Mouse (Mus musculus) macrophage (primary cell): Measurements from ENCODE around the gene Polr3c. TPM values are rescaled to one million over a fixed set of nuclear protein-coding genes. Genes with fewer than 3 reads are reported as not detected.
"Not testable (repeated sequence)": the region's sequence is repeated elsewhere in the genome, so short reads cannot be mapped to it uniquely, and the experiment has no call there.

Source experiments
- H3K27ac ChIP-seq: fragments of 350-480 bp; formaldehyde crosslinking; 2 replicates; pipeline ENCODE4 v1.9.0; 2021
- H3K36me3 ChIP-seq: fragments of 350-480 bp; formaldehyde crosslinking; 2 replicates; pipeline ENCODE4 v1.9.0; 2021; ENCODE audit errors: inconsistent target
- H3K4me3 ChIP-seq: fragments of 350-480 bp; formaldehyde crosslinking; 2 replicates; pipeline ENCODE4 v1.9.0; 2021; ENCODE audit errors: inconsistent target
- H3K79me2 ChIP-seq: fragments of 350-480 bp; formaldehyde crosslinking; 2 replicates; pipeline ENCODE4 v1.9.0; 2021; ENCODE audit errors: inconsistent target
- WGBS: methylation state at CpG from one replicate; pipeline ENCODE4 v1.1.7; 2026; ENCODE audit warnings: inconsistent platforms; ENCODE audit not compliant: missing documents; 5-methylcytosine and 5-hydroxymethylcytosine counted together
- polyA plus RNA-seq: library from polyadenylated mRNA; stranded (reverse); fragments of 250-400 nt; gene quantifications from 3 replicates; pipeline ENCODE4 v1.2.4, GENCODE M21; 2018; ENCODE audit warnings: inconsistent platforms

Polr3c gene
- polyA plus RNA-seq, 1 experiment from 2014 or later: 36.6 TPM

- 94% methylated on average over 3 of the region's 3 CpGs for WGBS
- Histone ChIP-seq H3K79me2 (no peaks in the 10 kb centered on the region), H3K27ac (no peak overlapping the region), H3K36me3 (no peaks in the 10 kb centered on the region), H3K4me3 (no peak overlapping the region)
These were observed 51.7 kb downstream of the Polr3c start for GRCm38 (mm10) chr3:96675690-96676089.

- no peak overlapping the region for H3K27ac ChIP-seq
- 47% methylated on average over 3 of the region's 3 CpGs for WGBS
These were observed 52.3 kb downstream of the Polr3c start for GRCm38 (mm10) chr3:96675171-96675570.

GRCm38 (mm10) chr3:96674442-96674841 lies 53.0 kb downstream of the Polr3c start:
- Histone ChIP-seq H3K27ac (no peak overlapping the region), H3K36me3 (no peaks in the 10 kb centered on the region)
- WGBS: 91% methylated on average over 8 of the region's 8 CpGs

More at GRCm38 (mm10) chr3:96675171-96675570, 52.3 kb downstream of the Polr3c start:
- no peaks in the 10 kb centered on the region for H3K79me2 ChIP-seq
- H3K4me3 ChIP-seq: no peak overlapping the region
- H3K36me3 ChIP-seq: no peaks in the 10 kb centered on the region

GRCm38 (mm10) chr3:96673514-96673913 lies 53.9 kb downstream of the Polr3c start:
- Histone ChIP-seq H3K4me3 (no peak overlapping the region), H3K36me3 (no peaks in the 10 kb centered on the region), H3K79me2 (no peaks in the 10 kb centered on the region), H3K27ac (no peak overlapping the region)
- 89% methylated on average over 4 of the region's 4 CpGs for WGBS

More at GRCm38 (mm10) chr3:96674442-96674841, 53.0 kb downstream of the Polr3c start:
- Histone ChIP-seq H3K4me3 (no peak overlapping the region), H3K79me2 (no peaks in the 10 kb centered on the region)

GRCm38 (mm10) chr3:96671519-96671918 lies 55.9 kb downstream of the Polr3c start:
- WGBS: 96% methylated on average over 5 of the region's 5 CpGs
- Histone ChIP-seq H3K27ac (no peak overlapping the region), H3K79me2 (no peaks in the 10 kb centered on the region), H3K4me3 (no peak overlapping the region), H3K36me3 (no peaks in the 10 kb centered on the region)

- H3K4me3 ChIP-seq: no peak within 1 kb of the TSS; the same call in 1 of the 2 replicates
- H3K27ac ChIP-seq: no peak within 1 kb of the TSS
- H3K36me3 ChIP-seq: no peaks in the 10 kb centered on the region
- no peaks in the 10 kb centered on the region for H3K79me2 ChIP-seq
- WGBS: 9% methylated on average over 28 of the region's 35 CpGs
These were observed 57.5 kb downstream of the Polr3c start, which contains the start of gene Ankrd35 for GRCm38 (mm10) chr3:96669727-96670468. Gene Ankrd35, plus strand, starts transcription at chr3:96670131.

- no peaks in the 10 kb centered on the region for H3K36me3 ChIP-seq
- 94% methylated on average over 4 of the region's 5 CpGs for WGBS
- no peaks in the 10 kb centered on the region for H3K79me2 ChIP-seq
- H3K4me3 ChIP-seq: no peak overlapping the region
- no peak overlapping the region for H3K27ac ChIP-seq
These were observed 58.9 kb downstream of the Polr3c start for GRCm38 (mm10) chr3:96668424-96669067.

- no peak overlapping the region for H3K4me3 ChIP-seq
- no peaks in the 10 kb centered on the region for H3K79me2 ChIP-seq
- no peaks in the 10 kb centered on the region for H3K36me3 ChIP-seq
- WGBS: 60% methylated on average over 1 of the region's 1 CpGs
- no peak overlapping the region for H3K27ac ChIP-seq
These were observed 60.1 kb downstream of the Polr3c start for GRCm38 (mm10) chr3:96667316-96667715.

GRCm38 (mm10) chr3:96666916-96667315 lies 60.5 kb downstream of the Polr3c start:
- 90% methylated on average over 5 of the region's 5 CpGs for WGBS

GRCm38 (mm10) chr3:96665732-96666363 lies 61.6 kb downstream of the Polr3c start:
- not testable (repeated sequence) for H3K4me3 ChIP-seq, H3K27ac ChIP-seq, H3K79me2 ChIP-seq, H3K36me3 ChIP-seq
- WGBS: 89% methylated on average over 4 of the region's 7 CpGs

More at GRCm38 (mm10) chr3:96666916-96667315, 60.5 kb downstream of the Polr3c start:
- Histone ChIP-seq H3K36me3 (no peaks in the 10 kb centered on the region), H3K79me2 (no peaks in the 10 kb centered on the region), H3K4me3 (no peak overlapping the region), H3K27ac (no peak overlapping the region)

GRCm38 (mm10) chr3:96663432-96664239 lies 63.8 kb downstream of the Polr3c start:
- Histone ChIP-seq H3K4me3 (no peak overlapping the region), H3K79me2 (no peaks in the 10 kb centered on the region), H3K27ac (no peak overlapping the region), H3K36me3 (no peaks in the 10 kb centered on the region)
- 10% methylated on average over 15 of the region's 18 CpGs for WGBS

- 84% methylated on average over 8 of the region's 8 CpGs for WGBS
These were observed 64.6 kb downstream of the Polr3c start for GRCm38 (mm10) chr3:96662731-96663316.

More at GRCm38 (mm10) chr3:96662731-96663316, 64.6 kb downstream of the Polr3c start:
- Histone ChIP-seq H3K79me2 (no peaks in the 10 kb centered on the region), H3K27ac (no peak overlapping the region), H3K36me3 (no peaks in the 10 kb centered on the region), H3K4me3 (no peak overlapping the region)
